Mouse (Mus musculus) ES-E14 (cell line): ENCODE data around the gene Zfp978. TPM values are rescaled to one million over a fixed set of nuclear protein-coding genes. Genes with fewer than 3 reads are reported as not detected.

ENCODE experiments used
- DNase-seq: peaks from one replicate; pipeline ENCODE4 v3.0.0-alpha.2; 2013; ENCODE audit warnings: low read depth, low spot score
- H3K27ac ChIP-seq: 2 replicates; pipeline ENCODE4 v1.5.1; 2012; ENCODE audit warnings: low read depth, mild to moderate bottlenecking, low read length, moderate library complexity, mixed read lengths; ENCODE audit not compliant: poor library complexity, insufficient read depth, severe bottlenecking
- H3K36me3 ChIP-seq: 2 replicates; pipeline ENCODE4 v1.6.1; 2012; ENCODE audit warnings: mild to moderate bottlenecking, low read length, moderate library complexity, mixed read lengths; ENCODE audit not compliant: control insufficient read depth, poor library complexity, insufficient read depth, severe bottlenecking
- H3K4me1 ChIP-seq, 2 experiments: fragments of 150-350 bp in 1 of 2; sonication (generic) in 1 of 2; 2 replicates each; pipeline ENCODE4 v1.6.1; 2012; ENCODE audit warnings: low read length in 2 of 2, mild to moderate bottlenecking in 1 of 2, mixed read lengths in 1 of 2; ENCODE audit not compliant: control insufficient read depth in 2 of 2, insufficient read depth in 2 of 2, poor library complexity in 1 of 2
- H3K4me3 ChIP-seq, 2 experiments: fragments of 150-350 bp in 1 of 2; sonication (generic) in 1 of 2; 2 replicates each; pipeline ENCODE4 v1.5.1; 2012; ENCODE audit warnings: low read length in 2 of 2, low read depth in 1 of 2, mild to moderate bottlenecking in 1 of 2, mixed read lengths in 1 of 2; ENCODE audit not compliant: insufficient read depth in 1 of 2, poor library complexity in 1 of 2, severe bottlenecking in 1 of 2
- H3K9ac ChIP-seq: 2 replicates; pipeline ENCODE4 v1.6.1; 2012; ENCODE audit warnings: low read depth, mild to moderate bottlenecking, low read length, mixed read lengths; ENCODE audit not compliant: poor library complexity, insufficient read depth, severe bottlenecking
- H3K9me3 ChIP-seq: fragments of 150-350 bp; sonication (generic); 2 replicates; pipeline ENCODE4 v1.6.1; 2012; ENCODE audit warnings: low read depth, mild to moderate bottlenecking, low read length; ENCODE audit not compliant: control insufficient read depth, insufficient read depth
- CHD2 ChIP-seq: IDR thresholded peaks from 2 replicates; pipeline ENCODE4 v1.6.1; 2014; ENCODE audit warnings: mild to moderate bottlenecking, low read depth, low read length, inconsistent platforms
- HCFC1 ChIP-seq: IDR thresholded peaks from 2 replicates; pipeline ENCODE4 v1.6.1; 2012; ENCODE audit warnings: low read length, inconsistent platforms, borderline replicate concordance; ENCODE audit not compliant: insufficient read depth
- MAFK ChIP-seq: IDR thresholded peaks from 2 replicates; pipeline ENCODE4 v1.6.1; 2014; ENCODE audit warnings: mild to moderate bottlenecking, low read depth, low read length, inconsistent platforms; ENCODE audit not compliant: insufficient read depth
- ZC3H11A ChIP-seq: IDR thresholded peaks from 2 replicates; pipeline ENCODE4 v1.6.1; 2012; ENCODE audit warnings: low read depth, mild to moderate bottlenecking, inconsistent platforms, low read length, borderline replicate concordance
- ZNF384 ChIP-seq: IDR thresholded peaks from 2 replicates; pipeline ENCODE4 v1.6.1; 2012; ENCODE audit warnings: low read depth, low read length, inconsistent platforms
- in situ Hi-C, 2 experiments: fragments of 600-800 bp; cut with MboI; formaldehyde crosslinking; loops; one replicate each; pipeline ENCODE4 v1.15.1; 2025; ENCODE audit warnings: low sequenced_read_pairs in 2 of 2, inconsistent platforms in 1 of 2; ENCODE audit not compliant: unreplicated experiment in 2 of 2
- total RNA-seq: library from RNA; depleted of rRNA; stranded (reverse); fragments of 300-350 nt; gene quantifications from 2 replicates; pipeline ENCODE4 v1.2.3, GENCODE M21; 2012; rRNA removed

Zfp978 gene
- total RNA-seq, 1 experiment, result 297 TPM

GRCm38 (mm10) chr4:147433017-147433416 lies 71.9 kb downstream of the Zfp978 start:
- DNase-seq, result no peak
- no peak overlapping the region for H3K27ac ChIP-seq
- H3K4me1 ChIP-seq, result no peaks in the 10 kb centered on the region
- H3K9me3 ChIP-seq, result no peaks in the 10 kb centered on the region
- in situ Hi-C loops, result loop anchor here (10.0 to 25.0 kb wide), 5 partner anchors 296 to 1988 kb away; partner anchors contain the start of genes Zfp984 (in 1 of the 2) and Zfp991 (in 1 of the 2)
- no peak overlapping the region for H3K9ac ChIP-seq
- no peak for TF ChIP-seq CHD2
- TF ChIP-seq ZNF384, result no peak
- no peak for TF ChIP-seq HCFC1
- TF ChIP-seq MAFK, result no peak
- no peak for TF ChIP-seq ZC3H11A
- H3K36me3 ChIP-seq, result no peaks in the 10 kb centered on the region
- no peak overlapping the region for H3K4me3 ChIP-seq

- Histone ChIP-seq H3K36me3 (no peaks in the 10 kb centered on the region), H3K4me1 (no peaks in the 10 kb centered on the region), H3K4me3 (no peak overlapping the region), H3K9ac (no peak overlapping the region), H3K27ac (no peak overlapping the region), H3K9me3 (no peaks in the 10 kb centered on the region)
- no peak for DNase-seq
- in situ Hi-C loops, result loop anchor here (10.0 to 25.0 kb wide), 5 partner anchors 297 to 1989 kb away; partner anchors contain the start of genes Zfp984 (in 1 of the 2) and Zfp991 (in 1 of the 2)
- no peak for TF ChIP-seq MAFK
Measured at GRCm38 (mm10) chr4:147433874-147434273, 72.8 kb downstream of the Zfp978 start.

Other genes with a start within 250 kb of the Zfp978 start
- 47.1 and 52.0 TPM in 2 replicates for gene Zfp991, start 229.3 kb upstream of the Zfp978 start, total RNA-seq
- gene Zfp988, start 55.6 kb upstream of the Zfp978 start, total RNA-seq, result 85.5 and 88.8 TPM in 2 replicates
- 33.7 and 40.5 TPM in 2 replicates for gene Zfp982, start 131.1 kb downstream of the Zfp978 start, total RNA-seq
- gene Gm16503, start 178.9 kb downstream of the Zfp978 start, total RNA-seq, result 0.27 and 0.37 TPM in 2 replicates
- gene Zfp985, start 192.0 kb downstream of the Zfp978 start, total RNA-seq, result 45.4 and 52.0 TPM in 2 replicates